Mouse (Mus musculus) ES-E14 (cell line): ENCODE data around the gene Atl2. TPM values are rescaled to one million over a fixed set of nuclear protein-coding genes. Genes with fewer than 3 reads are reported as not detected.

Experiments used
- DNase-seq: peaks from one replicate; pipeline ENCODE4 v3.0.0-alpha.2; 2013; ENCODE audit warnings: low read depth, low spot score
- H3K27ac ChIP-seq: 2 replicates; pipeline ENCODE4 v1.5.1; 2012; ENCODE audit warnings: low read depth, mild to moderate bottlenecking, low read length, moderate library complexity, mixed read lengths; ENCODE audit not compliant: poor library complexity, insufficient read depth, severe bottlenecking
- H3K36me3 ChIP-seq: 2 replicates; pipeline ENCODE4 v1.6.1; 2012; ENCODE audit warnings: mild to moderate bottlenecking, low read length, moderate library complexity, mixed read lengths; ENCODE audit not compliant: control insufficient read depth, poor library complexity, insufficient read depth, severe bottlenecking
- H3K4me1 ChIP-seq, 2 experiments: fragments of 150-350 bp in 1 of 2; sonication (generic) in 1 of 2; 2 replicates each; pipeline ENCODE4 v1.6.1; 2012; ENCODE audit warnings: low read length in 2 of 2, mild to moderate bottlenecking in 1 of 2, mixed read lengths in 1 of 2; ENCODE audit not compliant: control insufficient read depth in 2 of 2, insufficient read depth in 2 of 2, poor library complexity in 1 of 2
- H3K4me3 ChIP-seq, 2 experiments: fragments of 150-350 bp in 1 of 2; sonication (generic) in 1 of 2; 2 replicates each; pipeline ENCODE4 v1.5.1; 2012; ENCODE audit warnings: low read length in 2 of 2, low read depth in 1 of 2, mild to moderate bottlenecking in 1 of 2, mixed read lengths in 1 of 2; ENCODE audit not compliant: insufficient read depth in 1 of 2, poor library complexity in 1 of 2, severe bottlenecking in 1 of 2
- H3K9ac ChIP-seq: 2 replicates; pipeline ENCODE4 v1.6.1; 2012; ENCODE audit warnings: low read depth, mild to moderate bottlenecking, low read length, mixed read lengths; ENCODE audit not compliant: poor library complexity, insufficient read depth, severe bottlenecking
- H3K9me3 ChIP-seq: fragments of 150-350 bp; sonication (generic); 2 replicates; pipeline ENCODE4 v1.6.1; 2012; ENCODE audit warnings: low read depth, mild to moderate bottlenecking, low read length; ENCODE audit not compliant: control insufficient read depth, insufficient read depth
- CHD2 ChIP-seq: IDR thresholded peaks from 2 replicates; pipeline ENCODE4 v1.6.1; 2014; ENCODE audit warnings: mild to moderate bottlenecking, low read depth, low read length, inconsistent platforms
- HCFC1 ChIP-seq: IDR thresholded peaks from 2 replicates; pipeline ENCODE4 v1.6.1; 2012; ENCODE audit warnings: low read length, inconsistent platforms, borderline replicate concordance; ENCODE audit not compliant: insufficient read depth
- MAFK ChIP-seq: IDR thresholded peaks from 2 replicates; pipeline ENCODE4 v1.6.1; 2014; ENCODE audit warnings: mild to moderate bottlenecking, low read depth, low read length, inconsistent platforms; ENCODE audit not compliant: insufficient read depth
- ZC3H11A ChIP-seq: IDR thresholded peaks from 2 replicates; pipeline ENCODE4 v1.6.1; 2012; ENCODE audit warnings: low read depth, mild to moderate bottlenecking, inconsistent platforms, low read length, borderline replicate concordance
- ZNF384 ChIP-seq: IDR thresholded peaks from 2 replicates; pipeline ENCODE4 v1.6.1; 2012; ENCODE audit warnings: low read depth, low read length, inconsistent platforms
- in situ Hi-C, 2 experiments: fragments of 600-800 bp; cut with MboI; formaldehyde crosslinking; loops; one replicate each; pipeline ENCODE4 v1.15.1; 2025; ENCODE audit warnings: low sequenced_read_pairs in 2 of 2, inconsistent platforms in 1 of 2; ENCODE audit not compliant: unreplicated experiment in 2 of 2
- total RNA-seq: library from RNA; depleted of rRNA; stranded (reverse); fragments of 300-350 nt; gene quantifications from 2 replicates; pipeline ENCODE4 v1.2.3, GENCODE M21; 2012

The Atl2 gene
- total RNA-seq, 1 experiment: 44.4 TPM

- in situ Hi-C loops: no loop called here
- H3K9me3 ChIP-seq: no peaks in the 10 kb centered on the region
- no peak for TF ChIP-seq CHD2
- TF ChIP-seq MAFK: no peak
- TF ChIP-seq ZNF384: no peak
- no peak for TF ChIP-seq ZC3H11A
- H3K4me3 ChIP-seq: no peak overlapping the region
- H3K27ac ChIP-seq: no peak overlapping the region
- no peak overlapping the region for H3K9ac ChIP-seq
- no peak for DNase-seq
- no peaks in the 10 kb centered on the region for H3K4me1 ChIP-seq
- H3K36me3 ChIP-seq: no peaks in the 10 kb centered on the region
These were observed 16.3 kb upstream of the Atl2 start for GRCm38 (mm10) chr17:79912174-79912573.

- DNase-seq: no peak
- Histone ChIP-seq H3K4me1 (no peaks in the 10 kb centered on the region), H3K27ac (no peak overlapping the region), H3K4me3 (no peak overlapping the region), H3K9ac (no peak overlapping the region; the same call in 1 of the 2 replicates), H3K36me3 (no peaks in the 10 kb centered on the region), H3K9me3 (no peaks in the 10 kb centered on the region)
- no peak for TF ChIP-seq CHD2
- TF ChIP-seq ZNF384: no peak
- TF ChIP-seq HCFC1: no peak
- TF ChIP-seq MAFK: no peak
- TF ChIP-seq ZC3H11A: no peak
- in situ Hi-C loops: no loop called here
These were observed 15.8 kb upstream of the Atl2 start for GRCm38 (mm10) chr17:79911718-79912117.

GRCm38 (mm10) chr17:79909571-79909970 is 13.6 kb upstream of the Atl2 start:
- Histone ChIP-seq H3K4me3 (no peak overlapping the region), H3K27ac (no peak overlapping the region), H3K9me3 (no peaks in the 10 kb centered on the region), H3K9ac (no peak overlapping the region), H3K36me3 (no peaks in the 10 kb centered on the region), H3K4me1 (no peaks in the 10 kb centered on the region)
- TF ChIP-seq CHD2 (no peak), HCFC1 (no peak), MAFK (no peak), ZNF384 (no peak), ZC3H11A (no peak)
- in situ Hi-C loops: no loop called here
- no peak for DNase-seq

GRCm38 (mm10) chr17:79907698-79908097 is 11.8 kb upstream of the Atl2 start:
- no peak overlapping the region for H3K27ac ChIP-seq

More at GRCm38 (mm10) chr17:79907698-79908097, 11.8 kb upstream of the Atl2 start:
- H3K4me1 ChIP-seq: no peaks in the 10 kb centered on the region
- in situ Hi-C loops: no loop called here
- H3K9ac ChIP-seq: no peak overlapping the region
- TF ChIP-seq ZC3H11A (no peak), MAFK (no peak), ZNF384 (no peak), CHD2 (no peak), HCFC1 (no peak)
- H3K9me3 ChIP-seq: no peaks in the 10 kb centered on the region
- no peaks in the 10 kb centered on the region for H3K36me3 ChIP-seq
- no peak overlapping the region for H3K4me3 ChIP-seq
- DNase-seq: no peak
